Mouse (Mus musculus): Measurements from ENCODE around the gene Prmt7.

- no peak for TF ChIP-seq CTCF (IDR thresholded peaks at IDR 0.05; ENCODE audit: borderline replicate concordance, extremely low read depth, insufficient read depth, insufficient read length)
- TF ChIP-seq POLR2A (IDR thresholded peaks at IDR 0.05; ENCODE audit: borderline replicate concordance, extremely low read depth, insufficient read depth, insufficient read length, poor library complexity, severe bottlenecking): no peak
Observed at GRCm38 (mm10) chr8:106276709-106277317, 66.1 kb downstream of the Prmt7 start.
